Mouse (Mus musculus) testis, postnatal 14 days (tissue): Measurements from ENCODE around the gene Pradc1.

ENCODE experiments used
- DNase-seq: peaks from one replicate; pipeline ENCODE4 v3.0.0; 2021; ENCODE audit warnings: low spot score

The Pradc1 gene

GRCm38 (mm10) chr6:85451664-85452410, at the start of gene Pradc1:
Gene Pradc1, minus strand, starts transcription at chr6:85451970.
- peak; percentile 100 for DNase-seq

GRCm38 (mm10) chr6:85500416-85500815, 48.6 kb upstream of the Pradc1 start:
- no peak for DNase-seq

GRCm38 (mm10) chr6:85498147-85498546, 46.4 kb upstream of the Pradc1 start:
- DNase-seq, result no peak

GRCm38 (mm10) chr6:85496976-85497375, 45.2 kb upstream of the Pradc1 start:
- no peak for DNase-seq

- DNase-seq, result no peak
Observed at GRCm38 (mm10) chr6:85491606-85492005, 39.8 kb upstream of the Pradc1 start.

GRCm38 (mm10) chr6:85490252-85490651, 38.5 kb upstream of the Pradc1 start:
- no peak for DNase-seq

GRCm38 (mm10) chr6:85489717-85490116, 37.9 kb upstream of the Pradc1 start:
- no peak for DNase-seq

- DNase-seq, result no peak
Observed at GRCm38 (mm10) chr6:85488510-85488909, 36.7 kb upstream of the Pradc1 start.

GRCm38 (mm10) chr6:85485738-85486137, 34.0 kb upstream of the Pradc1 start:
- no peak for DNase-seq

GRCm38 (mm10) chr6:85483843-85484721, 32.3 kb upstream of the Pradc1 start:
- DNase-seq, result peak; percentile 39

- DNase-seq, result peak; percentile 26
Observed at GRCm38 (mm10) chr6:85480685-85481084, 28.9 kb upstream of the Pradc1 start.

GRCm38 (mm10) chr6:85479979-85480378, 28.2 kb upstream of the Pradc1 start:
- DNase-seq, result no peak

- no peak for DNase-seq
Observed at GRCm38 (mm10) chr6:85478416-85478815, 26.6 kb upstream of the Pradc1 start.

GRCm38 (mm10) chr6:85477366-85477917, 25.7 kb upstream of the Pradc1 start:
- no peak for DNase-seq

GRCm38 (mm10) chr6:85475581-85475980, 23.8 kb upstream of the Pradc1 start:
- no peak for DNase-seq

GRCm38 (mm10) chr6:85472542-85472941, 20.8 kb upstream of the Pradc1 start:
- no peak for DNase-seq

- DNase-seq, result no peak
Observed at GRCm38 (mm10) chr6:85471962-85472361, 20.2 kb upstream of the Pradc1 start.

GRCm38 (mm10) chr6:85469660-85470430, 18.1 kb upstream of the Pradc1 start:
- DNase-seq, result no peak

- no peak for DNase-seq
Observed at GRCm38 (mm10) chr6:85465381-85465780, 13.6 kb upstream of the Pradc1 start.

GRCm38 (mm10) chr6:85459621-85460020, 7.9 kb upstream of the Pradc1 start:
- no peak for DNase-seq

GRCm38 (mm10) chr6:85452816-85453215, 1.0 kb upstream of the Pradc1 start:
- DNase-seq, result no peak

- no peak for DNase-seq
Observed at GRCm38 (mm10) chr6:85452411-85452665, 568 bp upstream of the Pradc1 start.
